Mouse (Mus musculus) kidney, embryonic 14.5 days (tissue): ENCODE results near the gene Dnase2a. TPM values are rescaled to one million over a fixed set of nuclear protein-coding genes. Genes with fewer than 3 reads are reported as not detected.

ENCODE experiments used
- ATAC-seq: fragments of 200-750 bp; cut with Nextera tagmentation; 2 replicates; pipeline ENCODE4 v1.8.0; 2017; ENCODE audit warnings: moderate number of reproducible peaks, mild to moderate bottlenecking, moderate TSS enrichment, moderate library complexity; ENCODE audit not compliant: low FRiP score, low TSS enrichment
- H3K27ac ChIP-seq: fragments of 300-500 bp; sonication (generic); 2 replicates; pipeline ENCODE4 v1.5.1; 2014; ENCODE audit warnings: low read depth, mild to moderate bottlenecking, low read length, moderate library complexity, mixed read lengths
- H3K27me3 ChIP-seq: fragments of 300-500 bp; sonication (generic); 2 replicates; pipeline ENCODE4 v1.6.1; 2014; ENCODE audit warnings: mild to moderate bottlenecking, low read length; ENCODE audit not compliant: control insufficient read depth, insufficient read depth
- H3K36me3 ChIP-seq: fragments of 300-500 bp; sonication (generic); 2 replicates; pipeline ENCODE4 v1.6.1; 2014; ENCODE audit warnings: low read length, mixed read lengths; ENCODE audit not compliant: control insufficient read depth, insufficient read depth
- H3K4me1 ChIP-seq: fragments of 300-500 bp; sonication (generic); 2 replicates; pipeline ENCODE4 v1.6.1; 2014; ENCODE audit warnings: low read length, mixed read lengths; ENCODE audit not compliant: control insufficient read depth, insufficient read depth
- H3K4me2 ChIP-seq: fragments of 300-500 bp; sonication (generic); replicated peaks from 2 replicates; pipeline ENCODE4 v1.6.1; 2014; ENCODE audit warnings: low read depth, mild to moderate bottlenecking, low read length
- H3K4me3 ChIP-seq: fragments of 300-500 bp; sonication (generic); 2 replicates; pipeline ENCODE4 v1.5.1; 2014; ENCODE audit warnings: mild to moderate bottlenecking, low read length
- H3K9ac ChIP-seq: fragments of 300-500 bp; sonication (generic); 2 replicates; pipeline ENCODE4 v1.6.1; 2014; ENCODE audit warnings: low read depth, mild to moderate bottlenecking, low read length, moderate library complexity
- H3K9me3 ChIP-seq: fragments of 300-500 bp; sonication (generic); 2 replicates; pipeline ENCODE4 v1.6.1; 2016; ENCODE audit warnings: low read length; ENCODE audit not compliant: control insufficient read depth
- whole genome bisulfite sequencing: fragments of 180-500 bp; shearing (Covaris S2); extraction: QIAGEN DNeasy Blood & Tissue Kit; methylation state at CpG from one replicate; pipeline ENCODE4 v1.1.7; 2014; 5-methylcytosine and 5-hydroxymethylcytosine counted together
- polyA plus RNA-seq: library from polyadenylated mRNA; unstranded; fragments of >200 nt; fragmentation: Nextera tagmentation; extraction: Ambion mirVana; gene quantifications from 2 replicates; pipeline ENCODE4 v1.2.1, GENCODE M21; 2014

Gene Dnase2a
- polyA plus RNA-seq, 1 experiment from 2014 or later: 10.8 TPM

- H3K27ac ChIP-seq: no peak overlapping the region
- no peak overlapping the region for H3K4me2 ChIP-seq
- peaks cover 23% of the 10 kb centered on the region for H3K27me3 ChIP-seq
- 0 out of 2 replicates have a peak, but pooled peaks cover 3% of the 10 kb centered on the region for H3K4me1 ChIP-seq
- no peak overlapping the region for H3K4me3 ChIP-seq
- no peaks in the 10 kb centered on the region for H3K9me3 ChIP-seq
- H3K36me3 ChIP-seq: no peaks in the 10 kb centered on the region
- 73% methylated on average over 1 of the region's 1 CpGs for WGBS
- ATAC-seq: no peak
- no peak overlapping the region for H3K9ac ChIP-seq
Measured at GRCm38 (mm10) chr8:84927513-84927912, 19.2 kb downstream of the Dnase2a start.

GRCm38 (mm10) chr8:84928456-84929306, 20.3 kb downstream of the Dnase2a start:
- H3K9me3 ChIP-seq: no peaks in the 10 kb centered on the region
- H3K36me3 ChIP-seq: no peaks in the 10 kb centered on the region
- H3K4me1 ChIP-seq: 0 out of 2 replicates have a peak, but pooled peaks cover 3% of the 10 kb centered on the region
- H3K27me3 ChIP-seq: peaks cover 25% of the 10 kb centered on the region
- H3K27ac ChIP-seq: no peak overlapping the region
- H3K4me3 ChIP-seq: peak overlapping the region; percentile 35
- peak; percentile 84 for ATAC-seq
- H3K4me2 ChIP-seq: peak overlapping the region; percentile 58
- 2% methylated on average over 49 of the region's 52 CpGs for WGBS
- H3K9ac ChIP-seq: no peak overlapping the region

GRCm38 (mm10) chr8:84930582-84930981, 22.2 kb downstream of the Dnase2a start:
- H3K27ac ChIP-seq: no peak overlapping the region
- H3K4me1 ChIP-seq: 0 out of 2 replicates have a peak, but pooled peaks cover 3% of the 10 kb centered on the region
- 83% methylated on average over 13 of the region's 13 CpGs for WGBS
- H3K36me3 ChIP-seq: no peaks in the 10 kb centered on the region
- no peak overlapping the region for H3K4me3 ChIP-seq
- no peak overlapping the region for H3K9ac ChIP-seq
- peaks cover 44% of the 10 kb centered on the region for H3K27me3 ChIP-seq
- no peaks in the 10 kb centered on the region for H3K9me3 ChIP-seq
- no peak overlapping the region for H3K4me2 ChIP-seq
- no peak for ATAC-seq

DNA sequence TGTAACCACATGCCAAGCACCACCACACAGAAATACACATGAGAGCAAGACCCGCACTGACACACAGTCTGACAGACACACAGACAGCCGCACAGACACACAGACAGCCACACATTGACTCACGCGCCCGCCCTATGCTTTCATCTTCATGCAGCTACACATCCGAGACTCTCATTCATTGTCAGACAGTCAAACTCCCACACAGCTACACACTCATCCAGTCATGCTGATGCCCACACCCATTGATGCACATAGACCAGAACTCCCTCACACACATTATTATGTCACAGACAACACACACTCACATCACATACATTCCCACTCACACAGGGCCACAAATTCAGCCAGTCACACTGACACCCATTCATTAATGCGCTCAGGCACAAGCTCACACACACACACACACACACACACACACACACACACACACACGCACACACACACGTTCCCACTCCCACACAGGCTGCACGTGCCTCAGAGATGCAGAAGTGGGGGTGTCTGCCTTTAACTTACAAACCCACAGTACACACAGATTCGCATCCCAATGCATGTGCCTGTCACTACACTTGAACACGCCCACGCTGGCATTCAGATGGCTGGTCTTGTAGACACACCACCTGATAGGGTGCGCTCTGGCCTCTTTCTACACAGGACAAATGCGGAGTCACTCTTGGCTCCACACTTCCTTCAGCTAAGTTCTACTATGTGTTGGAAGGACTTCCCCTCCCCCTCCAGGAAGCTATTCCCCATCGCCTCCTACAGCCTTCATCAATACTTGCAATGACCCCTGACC, 25.6 kb downstream of the Dnase2a start:
- WGBS: 75% methylated on average over 16 of the region's 16 CpGs
- H3K4me1 ChIP-seq: peaks cover 12% of the 10 kb centered on the region; the same call in 1 of the 2 replicates

DNA sequence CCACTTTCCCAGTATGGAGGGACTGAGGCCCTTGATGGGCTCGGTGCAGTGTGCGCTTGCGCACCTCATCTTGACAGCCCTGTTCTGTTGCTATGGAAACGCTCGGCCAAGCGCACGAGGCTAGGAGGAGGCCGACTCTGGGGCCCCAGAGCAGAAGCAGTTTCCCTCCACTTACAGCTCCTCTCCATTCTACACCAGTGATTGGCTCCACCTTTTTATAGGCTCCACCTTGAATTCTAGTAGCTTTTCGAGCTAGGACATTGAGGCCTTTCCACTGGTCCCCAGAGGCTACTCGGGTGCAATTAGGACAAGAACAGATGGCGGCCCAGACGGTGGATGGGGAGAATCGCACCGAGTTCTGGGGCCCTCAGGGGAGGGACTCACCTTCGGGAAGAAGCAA, 26.5 kb downstream of the Dnase2a start:
- Histone ChIP-seq H3K27me3 (peaks cover 66% of the 10 kb centered on the region), H3K27ac (no peak overlapping the region), H3K9me3 (no peaks in the 10 kb centered on the region; the same call in 1 of the 2 replicates), H3K9ac (no peak overlapping the region), H3K4me3 (0 out of 2 replicates have a peak overlapping the region, but pooled peaks have one; percentile 7), H3K4me2 (peak overlapping the region; percentile 8), H3K4me1 (peaks cover 9% of the 10 kb centered on the region; the same call in 1 of the 2 replicates), H3K36me3 (no peaks in the 10 kb centered on the region)
- peak; percentile 63 for ATAC-seq
- WGBS: under 1% methylated on average over 15 of the region's 15 CpGs

More for the DNA sequence above, 25.6 kb downstream of the Dnase2a start:
- no peak for ATAC-seq
- Histone ChIP-seq H3K27ac (no peak overlapping the region), H3K27me3 (peaks cover 72% of the 10 kb centered on the region), H3K4me3 (no peak overlapping the region), H3K9me3 (no peaks in the 10 kb centered on the region; the same call in 1 of the 2 replicates), H3K4me2 (no peak overlapping the region), H3K9ac (no peak overlapping the region), H3K36me3 (no peaks in the 10 kb centered on the region)

DNA sequence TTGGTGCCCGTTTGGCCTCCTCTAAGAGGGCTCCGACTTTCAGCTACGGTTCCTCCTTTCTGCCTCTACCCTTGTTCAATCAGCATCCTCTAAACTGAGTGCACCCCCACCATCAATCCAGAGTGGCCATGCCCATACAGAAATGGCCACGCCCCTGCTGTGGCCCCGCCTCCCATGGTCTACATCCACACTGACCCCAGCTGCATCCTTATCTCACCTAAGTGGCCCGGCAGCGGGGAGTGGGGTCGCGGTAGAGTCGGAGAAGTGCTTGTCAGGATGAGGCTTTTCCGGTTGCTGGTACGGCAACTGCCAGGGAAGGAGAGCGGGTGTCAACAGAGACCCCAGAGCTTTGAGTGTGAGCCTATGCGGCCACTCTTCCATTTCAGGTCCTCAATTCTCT, 27.1 kb downstream of the Dnase2a start:
- no peak overlapping the region for H3K9ac ChIP-seq
- H3K27ac ChIP-seq: no peak overlapping the region
- H3K4me3 ChIP-seq: no peak overlapping the region
- no peaks in the 10 kb centered on the region; the same call in 1 of the 2 replicates for H3K9me3 ChIP-seq
- H3K4me2 ChIP-seq: no peak overlapping the region
- WGBS: 5% methylated on average over 14 of the region's 14 CpGs
- H3K27me3 ChIP-seq: peaks cover 60% of the 10 kb centered on the region
- 0 out of 2 replicates have a peak, but pooled peaks have one; percentile 6 for ATAC-seq
- peaks cover 9% of the 10 kb centered on the region; the same call in 1 of the 2 replicates for H3K4me1 ChIP-seq
- H3K36me3 ChIP-seq: no peaks in the 10 kb centered on the region

DNA sequence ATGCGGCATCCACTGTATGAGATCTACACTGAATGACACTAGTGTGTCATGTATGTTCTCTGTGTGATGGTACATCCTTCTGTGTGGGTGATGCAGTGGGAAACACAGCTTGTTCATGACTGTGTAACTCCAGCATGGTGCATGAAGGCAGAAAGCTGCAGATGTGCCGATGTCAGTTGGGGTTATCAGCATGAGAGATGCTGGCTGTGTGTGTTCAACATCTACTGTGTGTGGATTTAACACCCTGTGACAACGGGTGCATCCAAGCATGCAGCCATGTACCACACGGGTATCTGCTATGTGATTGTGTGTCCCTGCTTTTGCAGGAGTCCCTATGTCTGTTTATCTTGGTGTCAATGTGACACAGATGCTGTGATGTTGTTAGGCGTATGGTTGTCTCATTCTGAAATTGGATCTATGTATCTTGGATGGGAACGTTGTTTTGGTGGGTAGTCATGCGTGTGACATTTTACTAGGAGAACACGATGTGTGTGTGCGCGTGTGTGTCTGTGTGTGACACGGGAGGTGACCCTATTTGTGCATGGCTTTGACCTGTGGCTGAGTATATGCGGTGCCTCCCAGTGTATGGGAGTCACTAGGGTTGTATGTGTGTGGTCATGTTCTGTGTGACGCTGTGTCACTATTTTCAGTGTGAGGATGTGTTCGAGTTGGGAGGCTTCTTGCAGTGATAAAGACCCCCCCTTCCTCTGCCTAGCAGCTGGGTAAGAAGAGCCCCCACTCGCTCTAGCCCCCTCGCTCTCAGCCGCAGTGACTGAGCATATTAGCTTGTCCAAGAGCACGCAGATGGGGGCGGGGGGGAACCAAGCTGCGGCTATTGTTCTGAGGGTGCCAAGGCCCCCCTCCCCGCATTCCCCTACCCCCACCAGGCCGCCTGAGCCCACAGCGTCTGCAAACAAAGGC, 27.9 kb downstream of the Dnase2a start:
- Histone ChIP-seq H3K4me3 (peak overlapping the region; percentile 46), H3K27ac (no peak overlapping the region), H3K4me1 (peaks cover 9% of the 10 kb centered on the region; the same call in 1 of the 2 replicates), H3K9me3 (no peaks in the 10 kb centered on the region; the same call in 1 of the 2 replicates), H3K4me2 (peak overlapping the region; percentile 65), H3K36me3 (no peaks in the 10 kb centered on the region), H3K27me3 (peaks cover 60% of the 10 kb centered on the region), H3K9ac (peak overlapping the region; percentile 34; the same call in 1 of the 2 replicates)
- 22% methylated on average over 21 of the region's 23 CpGs for WGBS
- ATAC-seq: peak; percentile 56; the same call in 1 of the 2 replicates

DNA sequence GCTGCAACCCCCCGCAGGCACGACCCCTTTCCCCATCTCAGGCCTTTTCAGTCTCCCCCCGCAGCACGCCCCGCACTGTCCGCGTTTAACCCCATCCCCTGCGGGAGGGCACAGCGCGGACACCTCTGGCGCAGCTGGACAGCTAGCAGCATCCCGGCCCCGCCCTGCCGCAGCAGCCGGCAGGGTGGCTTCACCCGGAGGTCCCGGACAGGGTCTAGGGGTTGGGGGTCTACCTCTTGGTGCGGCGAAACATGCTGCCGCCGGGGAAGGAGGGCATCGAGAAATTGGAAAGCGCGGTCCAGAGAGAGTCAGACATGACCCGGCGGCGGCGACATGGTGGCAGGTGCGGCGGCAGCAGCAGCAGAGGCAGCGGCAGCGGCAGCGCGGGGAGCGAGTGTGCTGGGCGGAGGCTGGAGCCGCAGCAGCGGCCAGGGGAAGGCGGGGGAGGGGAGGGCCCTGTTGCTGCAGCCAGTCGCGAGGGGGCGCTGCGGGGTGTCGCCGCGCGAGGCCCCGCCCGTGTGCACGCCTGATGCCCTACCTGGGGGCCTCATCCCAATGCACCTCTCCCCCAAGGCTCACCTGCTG, 28.7 kb downstream of the Dnase2a start, which contains the start of gene Mast1:
Gene Mast1, minus strand, starts transcription at position 398 of the 585 bp plus-strand sequence.
- peak within 1 kb of the TSS; percentile 65 for H3K4me2 ChIP-seq
- H3K9me3 ChIP-seq: no peaks in the 10 kb centered on the region; the same call in 1 of the 2 replicates
- peak within 1 kb of the TSS; percentile 46 for H3K4me3 ChIP-seq
- peaks cover 57% of the 10 kb centered on the region for H3K27me3 ChIP-seq
- WGBS: under 1% methylated on average over 47 of the region's 50 CpGs
- H3K9ac ChIP-seq: peak within 1 kb of the TSS; percentile 34; the same call in 1 of the 2 replicates
- H3K4me1 ChIP-seq: peaks cover 9% of the 10 kb centered on the region; the same call in 1 of the 2 replicates
- no peaks in the 10 kb centered on the region for H3K36me3 ChIP-seq
- H3K27ac ChIP-seq: no peak within 1 kb of the TSS
- peak; percentile 59 for ATAC-seq
